Mouse (Mus musculus) ES-E14 (cell line): ENCODE measurements around the gene Pkdcc.

ENCODE experiments used
- CHD2 ChIP-seq: IDR thresholded peaks from 2 replicates; pipeline ENCODE4 v1.6.1; 2014; ENCODE audit warnings: mild to moderate bottlenecking, low read depth, low read length, inconsistent platforms
- HCFC1 ChIP-seq: IDR thresholded peaks from 2 replicates; pipeline ENCODE4 v1.6.1; 2012; ENCODE audit warnings: low read length, inconsistent platforms, borderline replicate concordance; ENCODE audit not compliant: insufficient read depth
- MAFK ChIP-seq: IDR thresholded peaks from 2 replicates; pipeline ENCODE4 v1.6.1; 2014; ENCODE audit warnings: mild to moderate bottlenecking, low read depth, low read length, inconsistent platforms; ENCODE audit not compliant: insufficient read depth
- ZC3H11A ChIP-seq: IDR thresholded peaks from 2 replicates; pipeline ENCODE4 v1.6.1; 2012; ENCODE audit warnings: low read depth, mild to moderate bottlenecking, inconsistent platforms, low read length, borderline replicate concordance
- ZNF384 ChIP-seq: IDR thresholded peaks from 2 replicates; pipeline ENCODE4 v1.6.1; 2012; ENCODE audit warnings: low read depth, low read length, inconsistent platforms

DNA sequence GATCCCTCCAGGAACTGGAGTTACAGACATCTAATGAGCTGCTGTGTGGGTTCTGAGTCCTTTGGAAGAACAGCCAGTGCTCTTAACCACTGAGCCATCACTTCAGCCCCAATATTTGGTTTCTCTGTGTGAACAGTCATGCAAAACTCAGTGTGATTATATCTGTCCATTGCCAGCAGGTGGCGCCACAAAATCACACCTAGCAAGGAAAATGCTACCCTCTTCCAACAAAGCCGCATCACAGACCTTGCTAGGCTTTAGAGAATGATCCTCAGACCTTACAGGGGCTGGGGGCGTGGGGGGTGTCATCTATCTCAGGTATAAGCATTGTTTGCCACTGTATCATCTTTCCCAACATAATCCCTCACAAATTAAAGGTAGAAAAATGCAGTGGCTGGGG lies 56.4 kb downstream of the Pkdcc start:
- TF ChIP-seq HCFC1 (no peak), ZNF384 (no peak), ZC3H11A (peak; percentile 34; the same call in 1 of the 2 replicates), MAFK (no peak), CHD2 (no peak)
